Mouse (Mus musculus): ENCODE data around the gene Rab7b.

The Rab7b gene

GRCm38 (mm10) chr1:131737269-131737668, 48.8 kb downstream of the Rab7b start:
- no peak for DNase-seq (ENCODE audit: low read depth, low spot score)

GRCm38 (mm10) chr1:131738760-131739159, 50.3 kb downstream of the Rab7b start:
- no peak for DNase-seq (ENCODE audit: low read depth, low spot score)

- no peak for DNase-seq (ENCODE audit: low read depth, low spot score)
These were observed 51.1 kb downstream of the Rab7b start for GRCm38 (mm10) chr1:131739481-131740160.

GRCm38 (mm10) chr1:131743868-131744464, 55.5 kb downstream of the Rab7b start, which contains the start of gene Slc26a9:
TSS of gene Slc26a9 (plus strand) at chr1:131744022.
- DNase-seq (ENCODE audit: low read depth, low spot score) = no peak

GRCm38 (mm10) chr1:131745391-131745790, 56.9 kb downstream of the Rab7b start:
- no peak for DNase-seq (ENCODE audit: low read depth, low spot score)

GRCm38 (mm10) chr1:131747761-131748160, 59.3 kb downstream of the Rab7b start:
- DNase-seq (ENCODE audit: low read depth, low spot score) = no peak

GRCm38 (mm10) chr1:131748636-131749035, 60.1 kb downstream of the Rab7b start:
- DNase-seq (ENCODE audit: low read depth, low spot score) = no peak

GRCm38 (mm10) chr1:131749706-131750545, 61.4 kb downstream of the Rab7b start:
- no peak for DNase-seq (ENCODE audit: low read depth, low spot score)

GRCm38 (mm10) chr1:131751181-131751890, 62.8 kb downstream of the Rab7b start:
- no peak for DNase-seq (ENCODE audit: low read depth, low spot score)

- DNase-seq (ENCODE audit: low read depth, low spot score) = no peak
These were observed 63.4 kb downstream of the Rab7b start for GRCm38 (mm10) chr1:131751891-131752311.

- no peak for DNase-seq (ENCODE audit: low read depth, low spot score)
These were observed 65.8 kb downstream of the Rab7b start for GRCm38 (mm10) chr1:131754212-131754829.

GRCm38 (mm10) chr1:131754916-131755315, 66.4 kb downstream of the Rab7b start:
- DNase-seq (ENCODE audit: low read depth, low spot score) = no peak

- no peak for DNase-seq (ENCODE audit: low read depth, low spot score)
These were observed 68.7 kb downstream of the Rab7b start for GRCm38 (mm10) chr1:131757211-131757610.

- no peak for DNase-seq (ENCODE audit: low read depth, low spot score)
These were observed 70.3 kb downstream of the Rab7b start for GRCm38 (mm10) chr1:131758796-131759195.

- no peak for DNase-seq (ENCODE audit: low read depth, low spot score)
These were observed 71.4 kb downstream of the Rab7b start for GRCm38 (mm10) chr1:131759667-131760427.

- DNase-seq (ENCODE audit: low read depth, low spot score) = no peak
These were observed 71.9 kb downstream of the Rab7b start for GRCm38 (mm10) chr1:131760428-131760820.

- DNase-seq (ENCODE audit: low read depth, low spot score) = no peak
These were observed 72.8 kb downstream of the Rab7b start for GRCm38 (mm10) chr1:131761079-131761831.

GRCm38 (mm10) chr1:131763683-131764082, 75.2 kb downstream of the Rab7b start:
- DNase-seq (ENCODE audit: low read depth, low spot score) = no peak

- DNase-seq (ENCODE audit: low read depth, low spot score) = no peak
These were observed 76.3 kb downstream of the Rab7b start for GRCm38 (mm10) chr1:131764581-131765338.

Measured in retina, postnatal 7 days (tissue).